Mouse (Mus musculus): ENCODE data around the gene Gm13693.
"Not testable (repeated sequence)": the region's sequence is repeated elsewhere in the genome, so short reads cannot be mapped to it uniquely, and the experiment has no call there.

DNA sequence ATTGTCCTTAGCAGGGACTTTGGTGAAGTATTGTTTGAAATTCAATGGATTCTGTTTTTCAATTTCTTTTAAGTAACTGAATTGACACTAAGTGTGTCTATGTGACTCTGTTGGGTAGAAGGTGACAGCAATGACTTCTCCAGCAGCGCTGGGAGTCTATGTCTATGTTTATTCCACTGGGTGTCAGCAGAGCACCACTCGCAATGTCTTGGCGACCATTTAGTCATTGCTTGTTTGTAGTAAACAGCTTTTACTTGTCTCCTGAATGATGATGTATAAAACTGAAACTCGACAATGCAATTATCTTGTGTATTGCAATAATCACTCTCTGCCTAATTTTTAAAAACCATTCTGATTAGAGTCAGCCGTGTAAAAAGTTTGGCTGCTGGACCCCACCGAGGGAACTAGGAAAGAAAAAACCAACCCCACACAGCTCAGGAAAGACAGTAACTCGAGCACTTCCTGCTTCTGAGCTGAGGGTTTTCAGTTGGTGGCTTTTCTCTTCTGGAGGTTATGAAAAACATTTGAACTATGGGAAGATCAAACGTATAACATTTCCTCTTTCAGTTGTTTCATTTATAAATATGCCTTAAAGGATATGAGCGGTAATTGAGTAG is 32.4 kb downstream of the Gm13693 start:
- not testable (repeated sequence) for TF ChIP-seq POLR2A (IDR thresholded peaks at IDR 0.05; ENCODE audit: extremely low read depth, insufficient read depth, low read length); CTCF (IDR thresholded peaks at IDR 0.05; ENCODE audit: low read depth, low read length)
